Comparison of ENCODE assay signal across 8 mouse cellular contexts in genomic region chr4:42949676-42950051, GRCm38 (mm10). TPM values are rescaled to one million over a fixed set of nuclear protein-coding genes. Genes with fewer than 3 reads are reported as not detected.
DNase-seq lines count a peak whose midpoint lies in the region; ATAC-seq lines count a peak whose summit lies in the region.

Gene Dnajb5, plus strand, starts transcription at chr4:42949814.

- no peaks in the 10 kb centered on the region for H3K27me3 ChIP-seq in forebrain, embryonic 14.5 days (replicated peaks; ENCODE audit: control insufficient read depth, insufficient read depth, low read length)
- H3K27me3 ChIP-seq in neural tube, embryonic 15.5 days (replicated peaks), result no peaks in the 10 kb centered on the region

- no peaks in the 10 kb centered on the region for H3K9me3 ChIP-seq in forebrain, embryonic 14.5 days (replicated peaks; ENCODE audit: control insufficient read depth, low read length)
- no peaks in the 10 kb centered on the region for H3K9me3 ChIP-seq in neural tube, embryonic 15.5 days (replicated peaks)

- WGBS in forebrain, embryonic 14.5 days, result 2% methylated on average over 35 of the region's 39 CpGs
- WGBS in neural tube, embryonic 15.5 days, result under 1% methylated on average over 36 of the region's 39 CpGs

- H3K4me2 ChIP-seq in forebrain, embryonic 14.5 days (ENCODE audit: low read length), result peak within 1 kb of the TSS; percentile 80
- peak within 1 kb of the TSS; percentile 95 for H3K4me2 ChIP-seq in neural tube, embryonic 15.5 days

- peak within 1 kb of the TSS; percentile 96 for H3K27ac ChIP-seq in forebrain, embryonic 14.5 days (ENCODE audit: low read depth, low read length)
- peak within 1 kb of the TSS; percentile 94 for H3K27ac ChIP-seq in neural tube, embryonic 15.5 days (replicated peaks)

- peaks cover 11% of the 10 kb centered on the region for H3K36me3 ChIP-seq in forebrain, embryonic 14.5 days (ENCODE audit: control insufficient read depth, insufficient read depth, low read length)
- no peaks in the 10 kb centered on the region for H3K36me3 ChIP-seq in neural tube, embryonic 15.5 days

- peak within 1 kb of the TSS; percentile 96 for H3K9ac ChIP-seq in forebrain, embryonic 14.5 days (ENCODE audit: low read length)
- H3K9ac ChIP-seq in neural tube, embryonic 15.5 days (replicated peaks), result peak within 1 kb of the TSS; percentile 87

- H3K4me3 ChIP-seq in forebrain, embryonic 14.5 days (ENCODE audit: low read depth, low read length), result peak within 1 kb of the TSS; percentile 71
- peak within 1 kb of the TSS; percentile 63 for H3K4me3 ChIP-seq in neural tube, embryonic 15.5 days (replicated peaks)

- intact Hi-C loops in heart, postnatal 14 days (cut with DNase I), result no loop called here

- peak; percentile 94 for ATAC-seq in forebrain, embryonic 14.5 days
- ATAC-seq in neural tube, embryonic 15.5 days (ENCODE audit: low FRiP score), result peak; percentile 94

- DNase-seq in ES-CJ7 (ENCODE audit: low read depth, low spot score), result peak; percentile 99
- peak; percentile 98 for DNase-seq in cerebellum, adult 11 months
- DNase-seq in forebrain, embryonic 14.5 days (ENCODE audit: low spot score), result peak; percentile 98
- peak; percentile 98 for DNase-seq in heart, postnatal 14 days
- peak; percentile 99 for DNase-seq in layer of hippocampus, adult 11-12 months (ENCODE audit: low spot score)
- peak; percentile 99 for DNase-seq in lung, adult 18-20 months
- peak; percentile 93 for DNase-seq in testis, postnatal 14 days (ENCODE audit: low spot score)

- peaks cover 53% of the 10 kb centered on the region for H3K4me1 ChIP-seq in forebrain, embryonic 14.5 days (ENCODE audit: control insufficient read depth, insufficient read depth, low read length)
- H3K4me1 ChIP-seq in neural tube, embryonic 15.5 days, result peaks cover 87% of the 10 kb centered on the region

RNA-seq across cellular contexts. Expression of gene Dnajb5, which starts in this region (rescaled TPM):
- polyA plus RNA-seq in forebrain, embryonic 14.5 days (2014; fragmentation: Nextera tagmentation; extraction: Ambion mirVana), result 52.1 and 61.1 TPM in 2 replicates
- total RNA-seq in heart, postnatal 14 days (2021), result 10 to 100 TPM; 68.7 to 78.0 TPM
- polyA plus RNA-seq in neural tube, embryonic 15.5 days (2015; fragmentation: Nextera tagmentation; extraction: Ambion mirVana), result 44.3 and 48.7 TPM in 2 replicates

Comparison
In these comparisons a context has a peak if more than half of its experiments do, and no peak if none do; other contexts are left out.
1. Peak in every context shown above with its lines: DNase-seq, ATAC-seq, H3K4me3 ChIP-seq and H3K27ac ChIP-seq.